In the genomic region with DNA sequence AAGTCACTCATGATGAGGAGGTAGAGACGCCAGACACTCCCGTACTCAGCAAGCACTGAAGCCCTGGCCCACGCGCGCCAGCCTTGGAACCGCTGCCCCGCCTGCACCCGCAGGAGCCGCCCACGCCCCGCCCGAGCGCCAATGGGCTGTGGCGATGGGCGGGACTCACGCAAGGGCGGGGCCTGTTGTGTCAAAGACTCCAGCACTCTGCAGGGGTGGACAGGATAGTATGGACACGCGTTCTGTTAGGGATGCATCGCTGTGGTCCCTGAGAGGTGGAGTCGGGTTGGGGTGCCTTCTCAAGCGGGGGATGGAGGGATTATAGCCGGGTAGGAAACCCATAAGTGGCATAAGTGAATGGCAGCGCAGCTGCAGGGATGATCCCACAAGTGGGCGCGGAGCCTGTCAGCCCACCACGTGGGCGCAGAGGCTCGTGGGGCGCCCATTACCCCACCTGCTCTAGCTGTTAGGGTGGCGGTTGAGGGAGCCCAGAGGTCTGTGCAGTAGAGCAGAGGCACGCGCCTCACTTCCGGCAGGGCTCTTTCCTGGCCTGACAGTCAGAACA, we compare ENCODE assay signal across 8 mouse cellular contexts. TPM values are rescaled to one million over a fixed set of nuclear protein-coding genes. Genes with fewer than 3 reads are reported as not detected.
DNase-seq lines count a peak whose midpoint lies in the region; ATAC-seq and TF ChIP-seq lines count a peak whose summit lies in the region.

A gene (minus strand): TSS at position 109 of the 565 bp plus-strand sequence.

- H3K4me2 ChIP-seq in embryonic facial prominence, embryonic 14.5 days (ENCODE audit: low read depth, low read length): peak within 1 kb of the TSS; percentile 97
- H3K4me2 ChIP-seq in limb, embryonic 14.5 days (replicated peaks; ENCODE audit: low read depth, low read length, severe bottlenecking): peak within 1 kb of the TSS; percentile 96
- H3K4me2 ChIP-seq in midbrain, postnatal 0 days (ENCODE audit: low read depth, low read length, poor library complexity, severe bottlenecking): peak within 1 kb of the TSS; percentile 90

- DNase-seq in 3134 (ENCODE audit: extremely low read depth, insufficient read length, low spot score): peak; percentile 89
- peak; percentile 67 to 71 for DNase-seq in adrenal gland, postnatal 4 days (ENCODE audit: low spot score in 2 of 2)
- DNase-seq in embryonic facial prominence, embryonic 14.5 days (ENCODE audit: low spot score): peak; percentile 94
- DNase-seq in heart, adult 8-10 months (ENCODE audit: low spot score): peak; percentile 90
- peak; percentile 85 for DNase-seq in kidney, adult 9 months
- peak; percentile 78 for DNase-seq in limb, embryonic 14.5 days (ENCODE audit: low spot score)
- peak; percentile 94 for DNase-seq in midbrain, postnatal 0 days (ENCODE audit: low spot score)
- peak; percentile 74 to 83 for DNase-seq in spleen, postnatal 14 days (ENCODE audit: low spot score in 2 of 2)

- no peak within 1 kb of the TSS for H3K27ac ChIP-seq in embryonic facial prominence, embryonic 14.5 days (replicated peaks; ENCODE audit: low read depth, low read length)
- no peak within 1 kb of the TSS for H3K27ac ChIP-seq in limb, embryonic 14.5 days (replicated peaks; ENCODE audit: low read depth, low read length)
- peak within 1 kb of the TSS; percentile 88 for H3K27ac ChIP-seq in midbrain, postnatal 0 days (ENCODE audit: low read depth, low read length)

- peaks cover 4% of the 10 kb centered on the region; the same call in 1 of the 2 replicates for H3K4me1 ChIP-seq in embryonic facial prominence, embryonic 14.5 days (ENCODE audit: control insufficient read depth, insufficient read depth, low read length)
- H3K4me1 ChIP-seq in limb, embryonic 14.5 days (ENCODE audit: control insufficient read depth, insufficient read depth, low read length): peaks cover 14% of the 10 kb centered on the region; the same call in 1 of the 2 replicates
- no peaks in the 10 kb centered on the region for H3K4me1 ChIP-seq in midbrain, postnatal 0 days (ENCODE audit: insufficient read depth, low read length)

- WGBS in embryonic facial prominence, embryonic 14.5 days: 3% methylated on average over 29 of the region's 34 CpGs
- 5% methylated on average over 25 of the region's 34 CpGs for WGBS in limb, embryonic 14.5 days
- under 1% methylated on average over 34 of the region's 34 CpGs for WGBS in midbrain, postnatal 0 days

- peak within 1 kb of the TSS; percentile 44 for H3K4me3 ChIP-seq in embryonic facial prominence, embryonic 14.5 days (ENCODE audit: low read depth, low read length)
- peak within 1 kb of the TSS; percentile 45 for H3K4me3 ChIP-seq in limb, embryonic 14.5 days (replicated peaks; ENCODE audit: low read length)
- H3K4me3 ChIP-seq in midbrain, postnatal 0 days (ENCODE audit: low read depth, low read length): peak within 1 kb of the TSS; percentile 72

- H3K27me3 ChIP-seq in embryonic facial prominence, embryonic 14.5 days (replicated peaks; ENCODE audit: control insufficient read depth, insufficient read depth, low read length): no peaks in the 10 kb centered on the region
- no peaks in the 10 kb centered on the region for H3K27me3 ChIP-seq in limb, embryonic 14.5 days (ENCODE audit: control insufficient read depth, insufficient read depth, low read length)
- no peaks in the 10 kb centered on the region for H3K27me3 ChIP-seq in midbrain, postnatal 0 days (ENCODE audit: insufficient read depth, low read length)

- no peaks in the 10 kb centered on the region for H3K9me3 ChIP-seq in embryonic facial prominence, embryonic 14.5 days (ENCODE audit: control insufficient read depth, low read length)
- no peaks in the 10 kb centered on the region for H3K9me3 ChIP-seq in limb, embryonic 14.5 days (ENCODE audit: control insufficient read depth, low read length)
- H3K9me3 ChIP-seq in midbrain, postnatal 0 days (ENCODE audit: low read length): no peaks in the 10 kb centered on the region

- no peak for TF ChIP-seq CTCF in midbrain, postnatal 0 days (IDR thresholded peaks at IDR 0.05)

- ATAC-seq in embryonic facial prominence, embryonic 14.5 days (ENCODE audit: low read depth): peak; percentile 96
- ATAC-seq in limb, embryonic 14.5 days (ENCODE audit: low FRiP score, low read depth): peak; percentile 94
- peak; percentile 93 for ATAC-seq in midbrain, postnatal 0 days (ENCODE audit: low FRiP score)

- no peaks in the 10 kb centered on the region for H3K36me3 ChIP-seq in embryonic facial prominence, embryonic 14.5 days (ENCODE audit: control insufficient read depth, insufficient read depth, low read length)
- no peaks in the 10 kb centered on the region for H3K36me3 ChIP-seq in limb, embryonic 14.5 days (ENCODE audit: control insufficient read depth, insufficient read depth, low read length)
- H3K36me3 ChIP-seq in midbrain, postnatal 0 days (ENCODE audit: insufficient read depth, low read length): no peaks in the 10 kb centered on the region

- peak within 1 kb of the TSS; percentile 60 for H3K9ac ChIP-seq in embryonic facial prominence, embryonic 14.5 days (ENCODE audit: low read depth, low read length)
- H3K9ac ChIP-seq in limb, embryonic 14.5 days (ENCODE audit: low read depth, low read length, severe bottlenecking): peak within 1 kb of the TSS; percentile 51
- peak within 1 kb of the TSS; percentile 75 for H3K9ac ChIP-seq in midbrain, postnatal 0 days (replicated peaks; ENCODE audit: low read length, poor library complexity, severe bottlenecking)

- no peak for TF ChIP-seq POLR2A in limb, embryonic 14.5 days (IDR thresholded peaks at IDR 0.05; ENCODE audit: borderline replicate concordance, extremely low read depth, insufficient read depth, insufficient read length)

RNA-seq across cellular contexts. Expression of the gene that starts here (rescaled TPM):
- 10 to 100 TPM; 50.5 to 63.4 TPM for total RNA-seq in adrenal gland, postnatal 4 days (2021)
- 27.7 and 28.6 TPM in 2 replicates for polyA plus RNA-seq in embryonic facial prominence, embryonic 14.5 days (2014; fragmentation: Nextera tagmentation; extraction: Ambion mirVana)
- 10 to 100 TPM; 27.7 to 47.5 (median 33.5) TPM for total RNA-seq in heart, adult 8-10 months (2022)
- 8.3 and 12.2 TPM in 2 replicates for polyA plus RNA-seq in limb, embryonic 14.5 days (2012; rRNA removed)
- polyA plus RNA-seq in limb, embryonic 14.5 days (2014; fragmentation: Nextera tagmentation; extraction: Ambion mirVana): 12.0 and 12.2 TPM in 2 replicates
- total RNA-seq in midbrain, postnatal 0 days (2014; rRNA removed): 187 and 330 TPM in 2 replicates
- polyA plus RNA-seq in midbrain, postnatal 0 days (2015; fragmentation: Nextera tagmentation; extraction: Ambion mirVana): 404 and 431 TPM in 2 replicates

Comparison
In these comparisons a context has a peak if more than half of its experiments do, and no peak if none do; other contexts are left out.
1. RNA of the gene that starts here (polyA plus RNA-seq): 404 to 431 TPM in midbrain, postnatal 0 days; 27.7 to 28.6 TPM in embryonic facial prominence, embryonic 14.5 days and 8.3 to 12.2 TPM in limb, embryonic 14.5 days; every median in the first group is over 10 times any median in the second.
2. Peak in every context shown above with its lines, with median percentiles within 50 percentile points of each other: DNase-seq, ATAC-seq, H3K4me2 ChIP-seq, H3K4me3 ChIP-seq and H3K9ac ChIP-seq.